Mouse (Mus musculus) lung, postnatal 36 days (tissue): ENCODE measurements around the gene Dnajc17.

Experiments used
- DNase-seq: peaks from one replicate; pipeline ENCODE4 v3.0.0; 2022; ENCODE audit warnings: mixed read lengths

The Dnajc17 gene

DNA sequence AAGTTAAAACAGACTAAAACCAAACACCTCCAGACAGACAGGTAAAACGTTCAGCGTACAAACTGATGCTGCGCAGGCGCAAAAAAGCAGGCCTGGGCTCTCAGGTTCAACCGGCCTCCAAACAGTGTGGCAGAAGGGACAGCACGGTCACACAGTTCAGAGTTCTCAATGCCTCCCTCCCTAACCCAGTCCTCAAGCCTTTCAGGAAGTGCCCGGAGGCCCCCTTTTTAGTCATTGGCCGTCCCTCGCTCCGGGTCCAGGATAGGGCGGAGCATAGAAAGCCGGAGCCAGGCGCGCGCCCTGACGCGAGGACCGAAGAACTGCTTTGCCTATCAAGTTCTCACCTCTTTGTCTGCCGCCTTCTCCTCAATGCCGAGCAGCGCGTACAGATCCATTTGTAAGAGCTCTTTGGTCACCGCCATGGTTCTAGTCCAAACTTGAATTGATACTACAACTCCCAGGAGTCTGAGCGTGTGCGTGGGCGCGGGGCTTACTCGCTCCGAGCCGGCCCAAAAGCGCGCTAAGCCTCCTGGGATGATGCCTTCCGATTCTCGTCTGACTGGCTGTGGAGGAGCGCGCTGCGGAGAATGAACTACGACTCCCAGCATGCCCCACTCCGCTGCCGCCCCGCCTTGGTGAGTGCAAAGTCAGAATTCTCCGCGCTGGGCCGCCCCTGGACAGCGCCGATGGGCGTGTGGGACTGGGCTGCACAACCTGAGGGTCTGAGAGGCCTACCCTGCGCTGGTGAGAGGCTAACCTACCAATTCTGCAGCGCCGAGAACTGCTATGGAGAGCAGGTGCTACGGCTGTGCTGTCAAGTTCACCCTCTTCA, at the start of gene Dnajc17, which contains the start of gene Zfyve19:
TSS of gene Dnajc17 (minus strand) at position 452 of the 832 bp plus-strand sequence.
TSS of gene Zfyve19 (plus strand) at position 274 of the 832 bp plus-strand sequence.
- peak; percentile 98 for DNase-seq

DNA sequence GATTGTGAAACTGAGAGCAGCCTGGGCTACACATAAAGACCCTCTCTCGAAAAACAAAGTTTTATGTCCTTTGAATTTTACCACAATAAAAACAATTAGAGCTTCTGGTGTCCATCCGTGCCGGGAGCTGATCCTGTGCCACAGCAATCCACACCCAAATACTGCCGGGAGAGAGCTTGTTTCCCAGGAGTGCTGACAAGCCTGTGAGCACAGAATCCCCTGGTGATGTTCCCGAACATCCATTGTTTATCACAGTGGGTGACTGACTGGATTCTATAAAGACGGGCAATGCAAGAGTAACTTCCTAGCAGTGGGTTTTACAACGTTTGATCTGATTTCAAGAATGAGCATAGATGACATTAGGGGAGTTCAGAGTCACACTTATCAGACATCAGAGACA, 46.4 kb upstream of the Dnajc17 start:
- no peak for DNase-seq

DNA sequence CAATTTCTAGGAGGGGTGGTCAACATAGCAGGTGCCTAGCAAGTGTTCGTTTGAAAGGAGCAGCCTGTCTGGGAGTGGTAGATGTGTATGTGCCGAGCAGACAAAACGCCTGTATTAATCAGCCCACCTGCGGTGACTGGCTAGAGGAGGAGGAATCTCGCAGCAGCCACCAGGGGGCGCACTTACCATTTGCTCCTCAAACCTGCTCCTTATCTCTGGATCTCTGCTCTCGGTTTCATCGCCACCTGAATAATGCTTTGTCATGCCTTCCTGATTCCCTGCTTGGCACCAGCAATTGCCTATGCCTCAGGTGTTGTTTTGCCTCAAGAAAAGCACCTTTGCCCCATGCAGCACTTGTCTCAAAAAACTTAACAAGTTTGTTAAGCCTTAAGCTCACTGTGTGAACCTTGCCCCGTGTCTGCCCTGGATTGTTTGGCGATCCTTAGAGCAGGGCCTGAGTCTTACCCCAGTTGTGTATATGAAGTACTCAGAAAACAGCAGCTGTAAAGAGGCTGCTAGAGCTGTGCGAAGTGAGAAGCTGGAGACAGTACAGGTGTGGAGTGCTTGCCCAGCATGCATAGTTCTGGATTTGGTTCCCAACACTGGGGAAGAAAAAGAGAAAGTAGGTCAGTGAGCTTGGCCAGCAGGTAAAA, 42.4 kb upstream of the Dnajc17 start:
- DNase-seq = peak; percentile 91

DNA sequence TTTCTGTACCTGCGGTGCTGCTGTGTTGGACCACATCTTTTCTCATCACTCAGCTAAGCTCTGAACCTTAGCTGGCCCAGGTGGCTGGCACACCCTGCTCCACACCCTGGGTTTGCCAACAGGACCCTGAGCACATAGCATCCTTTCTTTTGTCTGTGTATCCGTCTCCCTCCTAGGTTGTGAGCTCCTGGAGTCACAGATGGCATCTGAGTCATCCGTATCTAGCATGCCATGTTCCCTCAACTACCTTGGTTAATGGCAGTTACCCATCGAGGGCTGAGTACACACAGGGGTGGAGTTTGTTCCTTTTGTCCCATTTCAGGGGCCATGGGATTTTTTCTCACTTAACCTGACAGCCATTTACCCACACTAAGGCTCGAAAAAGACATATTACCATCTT, 41.8 kb upstream of the Dnajc17 start:
- no peak for DNase-seq

GRCm38 (mm10) chr2:119249592-119250061, 41.0 kb upstream of the Dnajc17 start:
- peak; percentile 62 for DNase-seq

GRCm38 (mm10) chr2:119247904-119248303, 39.3 kb upstream of the Dnajc17 start:
- no peak for DNase-seq

GRCm38 (mm10) chr2:119245246-119245645, 36.7 kb upstream of the Dnajc17 start:
- DNase-seq = no peak

DNA sequence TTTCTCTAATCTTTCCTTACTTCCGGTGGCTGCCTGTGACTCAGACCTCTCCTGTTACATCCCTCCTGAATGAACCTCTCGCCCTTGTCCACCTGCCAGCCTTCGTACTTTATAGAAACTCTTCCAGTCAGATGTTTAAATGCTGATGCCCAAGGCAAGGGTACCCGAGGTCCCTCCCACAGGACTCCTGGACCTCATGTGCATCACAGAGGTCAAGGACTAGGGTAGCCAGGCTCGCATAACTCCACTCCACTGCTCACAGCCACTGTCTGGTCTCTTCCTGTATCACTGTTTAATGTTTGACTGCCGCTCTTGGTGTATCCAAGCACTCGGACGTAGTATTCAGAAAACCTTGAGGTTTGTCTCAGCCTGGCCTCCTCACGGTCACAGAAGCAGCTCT, 34.0 kb upstream of the Dnajc17 start:
- DNase-seq = no peak

DNA sequence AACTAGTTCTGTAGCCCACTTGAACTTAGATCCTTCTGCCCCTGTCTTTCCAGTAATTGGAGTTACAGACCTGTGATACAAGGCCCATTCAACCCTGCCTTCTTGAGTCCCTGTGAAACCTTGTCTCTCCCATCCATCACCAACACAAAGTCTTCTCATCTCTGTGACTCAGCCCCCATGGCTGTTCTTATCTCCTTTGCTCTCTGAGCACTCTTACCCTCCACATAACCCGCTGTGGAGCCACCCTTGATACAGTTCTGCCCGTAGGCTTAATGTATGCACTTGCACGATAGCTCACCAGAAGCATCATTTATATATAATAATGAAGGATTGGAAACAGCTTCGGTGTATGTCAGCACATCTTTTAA, 32.2 kb upstream of the Dnajc17 start:
- no peak for DNase-seq

DNA sequence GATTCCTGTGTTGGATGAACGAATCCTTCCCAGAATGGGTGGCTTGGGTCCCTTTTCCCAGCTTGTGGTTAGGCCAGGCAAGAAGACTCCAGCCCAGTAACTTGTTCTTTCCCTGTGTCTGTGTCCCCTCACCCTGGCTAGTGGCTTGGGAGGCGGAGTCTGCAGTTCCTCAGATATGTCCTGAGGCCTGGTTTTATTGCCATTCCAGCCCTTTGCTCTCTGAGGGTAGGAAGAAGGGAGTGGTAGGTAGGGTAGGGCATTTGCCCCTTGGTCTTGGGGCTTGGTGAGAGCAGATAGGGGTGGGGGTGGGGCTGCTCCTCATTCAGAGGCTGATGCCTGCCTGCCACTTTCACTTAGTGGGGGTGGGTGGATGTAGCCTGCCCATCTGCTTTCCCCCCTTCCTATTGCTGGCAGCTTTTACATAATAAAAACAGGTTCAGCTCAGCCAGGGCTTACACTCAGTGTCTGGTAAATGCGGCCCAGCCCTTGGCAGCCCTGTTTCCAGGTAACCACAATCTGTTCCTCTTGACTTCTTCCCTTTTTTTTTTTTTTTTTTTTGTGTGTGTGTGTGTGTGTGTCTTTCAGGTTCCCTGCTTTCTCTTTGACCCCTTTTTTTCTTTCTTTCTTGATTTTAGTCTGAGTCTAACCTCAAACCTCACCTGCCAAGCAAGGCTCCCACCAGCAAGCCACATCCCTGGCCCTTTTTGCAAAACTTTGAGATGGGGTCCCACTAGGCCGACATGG, 31.7 kb upstream of the Dnajc17 start:
- no peak for DNase-seq

GRCm38 (mm10) chr2:119238671-119239070, 30.1 kb upstream of the Dnajc17 start:
- DNase-seq = peak; percentile 62

- no peak for DNase-seq
Observed at GRCm38 (mm10) chr2:119237871-119238220, 29.3 kb upstream of the Dnajc17 start.

GRCm38 (mm10) chr2:119237210-119237870, 28.7 kb upstream of the Dnajc17 start, which contains the start of gene Spint1:
Gene Spint1 (plus strand): TSS chr2:119237362.
- peak; percentile 76 for DNase-seq

DNA sequence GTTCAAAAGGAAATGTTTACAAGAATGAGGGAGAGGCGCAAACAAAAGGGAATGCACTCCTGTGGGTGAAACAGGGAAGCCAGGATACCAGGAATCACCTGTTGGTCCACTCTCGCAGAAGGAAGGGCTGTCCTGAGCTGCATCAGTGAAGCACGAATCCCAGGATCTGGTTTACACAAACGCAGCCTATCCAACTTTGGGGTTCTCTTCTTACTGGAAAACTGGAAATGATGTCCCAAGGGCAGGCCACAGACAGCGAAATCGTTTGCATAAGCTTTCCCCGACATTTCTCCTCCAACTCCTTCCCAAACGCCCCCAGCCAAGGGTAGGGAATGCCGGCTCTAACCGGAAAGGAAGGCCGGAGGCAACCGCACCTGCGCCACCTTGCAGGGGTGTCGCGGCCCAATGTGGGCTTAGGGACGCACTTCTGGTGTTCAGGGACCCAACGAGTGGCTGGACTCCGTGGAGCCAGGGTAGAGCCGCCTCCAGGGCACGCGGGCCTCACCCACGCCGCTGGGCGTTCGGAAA, 28.2 kb upstream of the Dnajc17 start:
- no peak for DNase-seq

DNA sequence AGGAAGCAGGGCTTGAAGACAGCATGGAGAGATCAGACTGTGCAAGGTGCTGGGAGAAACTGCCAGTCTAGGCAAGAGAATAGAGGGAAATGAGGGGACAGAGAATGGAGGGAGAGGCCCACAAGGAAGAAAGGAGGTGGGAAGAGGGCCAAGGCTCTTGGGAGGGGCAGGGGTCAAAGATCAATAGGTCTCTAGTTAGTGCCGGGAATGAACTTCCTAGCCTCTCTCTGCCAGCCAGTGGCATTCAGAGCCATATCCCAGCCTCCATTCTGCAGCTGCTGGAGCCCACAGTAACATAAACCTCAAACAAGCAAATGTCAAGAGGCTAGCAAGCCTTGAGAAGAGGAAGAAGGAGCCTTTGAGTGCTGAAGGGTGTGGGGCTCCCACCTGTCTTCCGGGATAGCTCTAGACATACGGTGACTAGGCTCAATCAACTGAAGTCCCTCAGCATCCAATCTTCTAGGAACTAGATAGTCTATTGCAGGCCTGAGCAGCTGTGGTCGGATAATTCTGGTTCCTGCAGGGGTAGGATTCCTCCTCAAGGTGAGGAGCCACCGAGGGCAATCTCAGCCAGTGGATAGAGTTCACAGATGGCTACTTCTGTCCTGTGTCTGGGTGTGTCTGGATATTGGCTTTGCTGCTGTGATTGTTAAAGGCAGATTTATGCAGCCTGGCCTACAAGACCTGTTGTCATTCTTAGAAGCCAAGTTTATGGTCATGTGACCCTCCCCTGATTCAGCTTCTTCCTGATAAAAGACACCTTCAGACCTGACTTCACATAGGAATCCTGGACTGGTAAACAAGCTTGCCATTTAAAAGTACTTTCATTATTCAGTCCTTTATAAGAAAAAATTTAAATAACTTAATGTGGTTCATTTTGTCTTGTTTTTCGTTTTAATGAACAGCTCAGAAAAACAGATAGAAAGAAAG, 21.4 kb upstream of the Dnajc17 start, which contains the start of gene Ppp1r14d:
TSS of gene Ppp1r14d (minus strand) at position 132 of the 930 bp plus-strand sequence.
- peak; percentile 35 for DNase-seq

DNA sequence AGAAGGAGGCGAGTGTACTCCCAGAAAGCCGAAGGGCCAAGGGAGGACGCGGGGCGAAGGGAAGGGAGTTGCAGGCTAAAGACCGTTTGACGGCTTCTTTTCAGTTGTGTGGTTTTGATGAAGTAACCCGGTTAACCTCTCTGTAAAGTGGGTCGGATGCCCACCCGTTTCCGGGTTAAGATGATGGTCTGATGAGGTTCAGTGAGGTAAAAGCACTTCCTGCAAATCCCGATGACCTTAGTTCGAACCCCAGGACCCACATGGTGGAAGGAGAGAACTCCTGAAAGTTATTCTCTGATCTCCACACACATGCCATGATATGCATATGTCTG, 547 bp upstream of the Dnajc17 start:
- DNase-seq = no peak

DNA sequence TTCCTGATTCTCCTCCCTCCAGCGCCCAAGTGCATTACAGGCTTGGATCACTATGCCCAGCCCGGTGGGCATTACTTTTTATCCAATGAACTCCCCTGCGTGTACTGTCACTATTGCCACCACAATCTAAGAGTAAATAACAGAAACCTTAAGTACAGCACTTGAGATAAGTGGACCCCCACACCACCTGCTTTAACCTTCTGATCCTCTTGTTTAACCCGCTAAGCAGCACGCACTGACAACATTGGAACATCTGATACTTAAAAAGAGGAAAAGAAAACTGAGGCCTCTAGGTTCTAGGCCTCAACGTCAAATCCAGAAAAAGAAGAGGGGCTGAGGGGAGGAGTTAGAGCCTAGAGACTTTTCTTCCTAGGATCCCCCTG, 643 bp downstream of the Dnajc17 start:
- peak; percentile 26 for DNase-seq

- peak; percentile 18 for DNase-seq
Observed at GRCm38 (mm10) chr2:119203871-119204460, 4.6 kb downstream of the Dnajc17 start.

DNA sequence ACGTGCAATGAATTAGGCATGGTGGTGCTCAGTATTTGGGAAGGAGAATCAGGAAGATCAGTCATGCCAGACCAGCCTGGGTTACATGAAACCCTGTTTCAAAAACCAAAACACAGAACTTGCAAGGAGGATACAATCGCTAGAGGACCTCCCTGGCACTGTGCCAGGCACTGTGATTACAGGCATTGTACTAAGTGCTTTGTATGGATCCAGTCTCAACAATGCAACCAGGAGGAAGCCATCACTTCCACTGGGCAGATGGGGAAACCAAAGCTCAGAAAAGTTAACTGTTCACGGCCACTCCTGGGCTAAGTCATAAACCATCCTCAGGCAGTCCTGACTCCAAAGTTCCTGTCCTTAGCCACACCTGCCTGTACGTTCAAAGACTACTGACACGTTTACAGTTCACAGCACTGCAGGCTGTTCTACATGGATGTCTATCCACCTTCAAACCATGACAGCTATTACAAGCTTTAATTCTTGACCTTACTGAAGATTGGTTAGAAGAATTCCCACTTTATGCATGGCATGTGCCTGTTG, 5.6 kb downstream of the Dnajc17 start:
- DNase-seq = peak; percentile 71

GRCm38 (mm10) chr2:119198934-119199333, 9.7 kb downstream of the Dnajc17 start:
- no peak for DNase-seq

- DNase-seq = no peak
Observed at GRCm38 (mm10) chr2:119198049-119198448, 10.5 kb downstream of the Dnajc17 start.
